Mouse (Mus musculus): ENCODE data around the gene Anks4b.

GRCm38 (mm10) chr7:120128951-120129350 lies 44.7 kb upstream of the Anks4b start:
- TF ChIP-seq CTCF (IDR thresholded peaks at IDR 0.05), result no peak
- no peak for TF ChIP-seq POLR2A (IDR thresholded peaks at IDR 0.05; ENCODE audit: insufficient read depth, low read depth, low read length)

All from heart, adult 2 months (tissue).